Mouse (Mus musculus) megakaryocyte, embryonic 14.5 days (primary cell): ENCODE measurements around the gene Tshz3. TPM values are rescaled to one million over a fixed set of nuclear protein-coding genes. Genes with fewer than 3 reads are reported as not detected.

ENCODE experiments used
- H3K27me3 ChIP-seq: replicated peaks from 2 replicates; pipeline ENCODE3; 2012; ENCODE audit warnings: inconsistent platforms
- H3K36me3 ChIP-seq: replicated peaks from 2 replicates; pipeline ENCODE3; 2012; ENCODE audit warnings: low read length, inconsistent platforms, mixed read lengths
- H3K4me1 ChIP-seq: 2 replicates; pipeline ENCODE4 v1.6.1; 2012; ENCODE audit warnings: inconsistent platforms
- H3K4me3 ChIP-seq: replicated peaks from 2 replicates; pipeline ENCODE3; 2012; ENCODE audit warnings: moderate library complexity, mild to moderate bottlenecking, inconsistent platforms
- H3K9me3 ChIP-seq: 2 replicates; pipeline ENCODE4 v1.6.1; 2012; ENCODE audit warnings: inconsistent platforms
- FLI1 ChIP-seq: IDR thresholded peaks from 2 replicates; pipeline ENCODE4 v1.6.1; 2012; ENCODE audit warnings: low read length, inconsistent platforms, mixed read lengths
- GATA1 ChIP-seq: IDR thresholded peaks from 3 replicates; pipeline ENCODE4 v1.6.1; 2012; ENCODE audit warnings: mixed read lengths, low read length, inconsistent platforms, borderline replicate concordance
- polyA plus RNA-seq: library from polyadenylated mRNA; stranded (reverse); fragments of >175 nt; gene quantifications from 2 replicates; pipeline ENCODE4 v1.2.3, GENCODE M21; 2012; ENCODE audit warnings: low replicate concordance; ENCODE audit not compliant: insufficient read depth

The Tshz3 gene
- polyA plus RNA-seq, 1 experiment, result not detected

GRCm38 (mm10) chr7:36679031-36679618 lies 18.8 kb upstream of the Tshz3 start:
- Histone ChIP-seq H3K4me1 (no peaks in the 10 kb centered on the region), H3K4me3 (no peak overlapping the region), H3K36me3 (no peaks in the 10 kb centered on the region), H3K27me3 (peaks cover 15% of the 10 kb centered on the region), H3K9me3 (no peaks in the 10 kb centered on the region)
- TF ChIP-seq FLI1 (no peak), GATA1 (no peak)

GRCm38 (mm10) chr7:36679866-36680458 lies 18.0 kb upstream of the Tshz3 start:
- TF ChIP-seq GATA1, result no peak
- TF ChIP-seq FLI1, result no peak
- no peak overlapping the region for H3K4me3 ChIP-seq

GRCm38 (mm10) chr7:36687508-36687907 lies 10.4 kb upstream of the Tshz3 start:
- H3K27me3 ChIP-seq, result peaks cover 40% of the 10 kb centered on the region
- H3K4me3 ChIP-seq, result no peak overlapping the region
- H3K36me3 ChIP-seq, result no peaks in the 10 kb centered on the region
- H3K4me1 ChIP-seq, result no peaks in the 10 kb centered on the region
- H3K9me3 ChIP-seq, result no peaks in the 10 kb centered on the region
- TF ChIP-seq FLI1 (no peak), GATA1 (no peak)

More at GRCm38 (mm10) chr7:36679866-36680458, 18.0 kb upstream of the Tshz3 start:
- H3K36me3 ChIP-seq, result no peaks in the 10 kb centered on the region
- H3K9me3 ChIP-seq, result no peaks in the 10 kb centered on the region
- H3K4me1 ChIP-seq, result no peaks in the 10 kb centered on the region
- H3K27me3 ChIP-seq, result peaks cover 15% of the 10 kb centered on the region

GRCm38 (mm10) chr7:36689049-36689793 lies 8.7 kb upstream of the Tshz3 start:
- TF ChIP-seq GATA1 (no peak), FLI1 (no peak)
- H3K27me3 ChIP-seq, result peaks cover 57% of the 10 kb centered on the region
- H3K36me3 ChIP-seq, result no peaks in the 10 kb centered on the region
- no peaks in the 10 kb centered on the region for H3K9me3 ChIP-seq
- H3K4me3 ChIP-seq, result no peak overlapping the region
- H3K4me1 ChIP-seq, result no peaks in the 10 kb centered on the region

- Histone ChIP-seq H3K9me3 (peaks cover 4% of the 10 kb centered on the region; the same call in 1 of the 2 replicates), H3K27me3 (peaks cover 71% of the 10 kb centered on the region), H3K4me1 (peaks cover 6% of the 10 kb centered on the region), H3K4me3 (no peak overlapping the region), H3K36me3 (no peaks in the 10 kb centered on the region)
- TF ChIP-seq GATA1 (no peak), FLI1 (no peak)
Measured at GRCm38 (mm10) chr7:36690551-36690950, 7.4 kb upstream of the Tshz3 start.

- Histone ChIP-seq H3K4me1 (peaks cover 14% of the 10 kb centered on the region), H3K36me3 (no peaks in the 10 kb centered on the region), H3K4me3 (no peak overlapping the region), H3K9me3 (peaks cover 5% of the 10 kb centered on the region; the same call in 1 of the 2 replicates), H3K27me3 (peaks cover 81% of the 10 kb centered on the region)
- no peak for TF ChIP-seq FLI1
Measured at GRCm38 (mm10) chr7:36691617-36692016, 6.3 kb upstream of the Tshz3 start.

- Histone ChIP-seq H3K27me3 (peaks cover 88% of the 10 kb centered on the region), H3K4me3 (no peak overlapping the region), H3K9me3 (peaks cover 5% of the 10 kb centered on the region; the same call in 1 of the 2 replicates), H3K4me1 (peaks cover 21% of the 10 kb centered on the region), H3K36me3 (no peaks in the 10 kb centered on the region)
- TF ChIP-seq FLI1, result no peak
- no peak for TF ChIP-seq GATA1
Measured at GRCm38 (mm10) chr7:36692381-36692780, 5.5 kb upstream of the Tshz3 start.

- Histone ChIP-seq H3K27me3 (peaks cover 92% of the 10 kb centered on the region), H3K4me1 (peaks cover 28% of the 10 kb centered on the region), H3K9me3 (peaks cover 5% of the 10 kb centered on the region; the same call in 1 of the 2 replicates), H3K36me3 (no peaks in the 10 kb centered on the region), H3K4me3 (no peak overlapping the region)
- TF ChIP-seq GATA1 (no peak), FLI1 (no peak)
Measured at GRCm38 (mm10) chr7:36693081-36693480, 4.8 kb upstream of the Tshz3 start.

- peaks cover 5% of the 10 kb centered on the region; the same call in 1 of the 2 replicates for H3K9me3 ChIP-seq
Measured at GRCm38 (mm10) chr7:36694642-36695191, 3.2 kb upstream of the Tshz3 start.

More at GRCm38 (mm10) chr7:36694642-36695191, 3.2 kb upstream of the Tshz3 start:
- Histone ChIP-seq H3K27me3 (peaks cover 98% of the 10 kb centered on the region), H3K36me3 (no peaks in the 10 kb centered on the region), H3K4me1 (peaks cover 35% of the 10 kb centered on the region), H3K4me3 (no peak overlapping the region)
- TF ChIP-seq FLI1 (no peak), GATA1 (no peak)
